8 mouse cellular contexts compared by ENCODE assay signal in genomic region chr11:24078706-24079316, GRCm38 (mm10). TPM values are rescaled to one million over a fixed set of nuclear protein-coding genes. Genes with fewer than 3 reads are reported as not detected.
DNase-seq lines count a peak whose midpoint lies in the region; ATAC-seq and TF ChIP-seq lines count a peak whose summit lies in the region.

No protein-coding gene starts in this region.

- H3K27me3 ChIP-seq in lung, embryonic 14.5 days (ENCODE audit: insufficient read depth, low read length) = peaks cover 17% of the 10 kb centered on the region
- H3K27me3 ChIP-seq in heart, embryonic 12.5 days (replicated peaks) = no peaks in the 10 kb centered on the region; the same call in none of the 2 replicates
- H3K27me3 ChIP-seq in midbrain, embryonic 10.5 days (ENCODE audit: low read depth, poor library complexity, severe bottlenecking) = peaks cover 50% of the 10 kb centered on the region
- no peaks in the 10 kb centered on the region for H3K27me3 ChIP-seq in stomach, embryonic 15.5 days (replicated peaks)

- peak overlapping the region; percentile 94 for H3K27ac ChIP-seq in lung, embryonic 14.5 days (ENCODE audit: low read depth)
- peak overlapping the region; percentile 84 for H3K27ac ChIP-seq in bone marrow, adult 2 months (ENCODE audit: control insufficient read depth, insufficient read depth, low read depth, low read length, poor library complexity)
- H3K27ac ChIP-seq in heart, embryonic 12.5 days (ENCODE audit: poor library complexity, severe bottlenecking) = peak overlapping the region; percentile 92
- peak overlapping the region; percentile 94 for H3K27ac ChIP-seq in midbrain, embryonic 10.5 days (replicated peaks)
- H3K27ac ChIP-seq in stomach, embryonic 15.5 days = peak overlapping the region; percentile 96

- H3K4me1 ChIP-seq in lung, embryonic 14.5 days (ENCODE audit: insufficient read depth) = 0 out of 2 replicates have a peak, but pooled peaks cover 9% of the 10 kb centered on the region
- H3K4me1 ChIP-seq in bone marrow, adult 2 months (ENCODE audit: control insufficient read depth, insufficient read depth, low read length) = no peaks in the 10 kb centered on the region; the same call in 1 of the 2 replicates
- H3K4me1 ChIP-seq in heart, embryonic 12.5 days (replicated peaks) = peaks cover 21% of the 10 kb centered on the region
- H3K4me1 ChIP-seq in midbrain, embryonic 10.5 days = peaks cover 77% of the 10 kb centered on the region
- peaks cover 14% of the 10 kb centered on the region; the same call in 1 of the 2 replicates for H3K4me1 ChIP-seq in stomach, embryonic 15.5 days

- peak overlapping the region; percentile 100 for H3K4me2 ChIP-seq in lung, embryonic 14.5 days
- peak overlapping the region; percentile 95 for H3K4me2 ChIP-seq in heart, embryonic 12.5 days
- peak overlapping the region; percentile 98 for H3K4me2 ChIP-seq in stomach, embryonic 15.5 days

- H3K36me3 ChIP-seq in lung, embryonic 14.5 days (ENCODE audit: insufficient read depth) = no peaks in the 10 kb centered on the region
- no peaks in the 10 kb centered on the region for H3K36me3 ChIP-seq in heart, embryonic 12.5 days
- H3K36me3 ChIP-seq in midbrain, embryonic 10.5 days = no peaks in the 10 kb centered on the region
- H3K36me3 ChIP-seq in stomach, embryonic 15.5 days = no peaks in the 10 kb centered on the region

- peak; percentile 61 for DNase-seq in lung, embryonic 14.5 days
- DNase-seq in lung, adult 18-20 months = no peak
- peak; percentile 20 for DNase-seq in kidney, postnatal 14 days
- peak; percentile 81 for DNase-seq in midbrain, embryonic 10.5 days (ENCODE audit: low spot score)
- DNase-seq in adipocyte (ENCODE audit: low spot score) = no peak

- H3K9me3 ChIP-seq in lung, embryonic 14.5 days (ENCODE audit: low read depth, low read length) = no peaks in the 10 kb centered on the region
- H3K9me3 ChIP-seq in heart, embryonic 12.5 days (replicated peaks) = no peaks in the 10 kb centered on the region
- no peaks in the 10 kb centered on the region for H3K9me3 ChIP-seq in midbrain, embryonic 10.5 days (replicated peaks)
- H3K9me3 ChIP-seq in stomach, embryonic 15.5 days = no peaks in the 10 kb centered on the region

- ATAC-seq in lung, embryonic 14.5 days (ENCODE audit: insufficient read depth) = no peak
- ATAC-seq in heart, embryonic 12.5 days (ENCODE audit: insufficient number of reproducible peaks, low FRiP score) = no peak
- ATAC-seq in stomach, embryonic 15.5 days (ENCODE audit: insufficient read depth, low FRiP score, low read depth) = no peak

- WGBS in lung, embryonic 14.5 days = under 1% methylated on average over 38 of the region's 38 CpGs
- WGBS in bone marrow, adult 2 months = under 1% methylated on average over 33 of the region's 38 CpGs
- WGBS in heart, embryonic 12.5 days = under 1% methylated on average over 38 of the region's 38 CpGs
- under 1% methylated on average over 38 of the region's 38 CpGs for WGBS in midbrain, embryonic 10.5 days
- under 1% methylated on average over 38 of the region's 38 CpGs for WGBS in stomach, embryonic 15.5 days

- H3K9ac ChIP-seq in lung, embryonic 14.5 days = peak overlapping the region; percentile 82
- peak overlapping the region; percentile 83 for H3K9ac ChIP-seq in heart, embryonic 12.5 days
- peak overlapping the region; percentile 78 for H3K9ac ChIP-seq in stomach, embryonic 15.5 days

- peak; percentile 45; the same call in 1 of the 2 replicates for TF ChIP-seq POLR2A in bone marrow, adult 2 months (IDR thresholded peaks at IDR 0.05; ENCODE audit: borderline replicate concordance, control insufficient read depth, low read depth, low read length)

- TF ChIP-seq CTCF in lung, embryonic 14.5 days (IDR thresholded peaks at IDR 0.05; ENCODE audit: low read depth) = peak; percentile 1; the same call in 1 of the 2 replicates
- no peak for TF ChIP-seq CTCF in bone marrow, adult 2 months (IDR thresholded peaks at IDR 0.05; ENCODE audit: control insufficient read depth, insufficient read depth, low read length)

- peak overlapping the region; percentile 64 for H3K4me3 ChIP-seq in lung, embryonic 14.5 days (ENCODE audit: low read depth, low read length)
- peak overlapping the region; percentile 76 for H3K4me3 ChIP-seq in bone marrow, adult 2 months (replicated peaks; ENCODE audit: control insufficient read depth, low read depth, low read length)
- peak overlapping the region; percentile 66 for H3K4me3 ChIP-seq in heart, embryonic 12.5 days
- peak overlapping the region; percentile 76 for H3K4me3 ChIP-seq in midbrain, embryonic 10.5 days
- peak overlapping the region; percentile 68 for H3K4me3 ChIP-seq in stomach, embryonic 15.5 days (replicated peaks)

RNA-seq across cellular contexts. Expression of gene Bcl11a, which starts 1.0 kb away (rescaled TPM):
- polyA plus RNA-seq in lung, embryonic 14.5 days (2014; fragmentation: Nextera tagmentation; extraction: Ambion mirVana) = 18.6 and 21.1 TPM in 2 replicates
- polyA plus RNA-seq in bone marrow, adult 2 months (2011; ENCODE audit: insufficient read depth, insufficient read length, low replicate concordance, missing spikeins) = 23.1 and 23.5 TPM in 2 replicates
- 18.1 and 19.3 TPM in 2 replicates for polyA plus RNA-seq in heart, embryonic 12.5 days (2016; fragmentation: Nextera tagmentation; extraction: Ambion mirVana)
- 15.8 and 33.2 TPM in 2 replicates for polyA plus RNA-seq in midbrain, embryonic 10.5 days (2016; fragmentation: Nextera tagmentation; extraction: Ambion mirVana)
- polyA plus RNA-seq in stomach, embryonic 15.5 days (2015; fragmentation: Nextera tagmentation; extraction: Ambion mirVana) = 24.5 and 25.1 TPM in 2 replicates

RNA-seq across cellular contexts. Expression of gene A830031A19Rik, which starts 4.0 kb away (rescaled TPM):
- polyA plus RNA-seq in lung, embryonic 14.5 days (2014; fragmentation: Nextera tagmentation; extraction: Ambion mirVana) = not detected in 2 replicates
- polyA plus RNA-seq in bone marrow, adult 2 months (2011; ENCODE audit: insufficient read depth, insufficient read length, low replicate concordance, missing spikeins) = not detected in 2 replicates
- not detected in 2 replicates for polyA plus RNA-seq in heart, embryonic 12.5 days (2016; fragmentation: Nextera tagmentation; extraction: Ambion mirVana)
- polyA plus RNA-seq in midbrain, embryonic 10.5 days (2016; fragmentation: Nextera tagmentation; extraction: Ambion mirVana) = not detected in 2 replicates
- polyA plus RNA-seq in stomach, embryonic 15.5 days (2015; fragmentation: Nextera tagmentation; extraction: Ambion mirVana) = not detected in 2 replicates

Comparison
In these comparisons a context has a peak if more than half of its experiments do, and no peak if none do; other contexts are left out.
1. DNase-seq: peak in lung, embryonic 14.5 days (single experiment), kidney, postnatal 14 days (single experiment) and midbrain, embryonic 10.5 days (single experiment); none in lung, adult 18-20 months (0 of 2) and adipocyte (single experiment).
2. Peak in every context shown above with its lines, with median percentiles within 50 percentile points of each other: H3K27ac ChIP-seq, H3K4me2 ChIP-seq, H3K4me3 ChIP-seq and H3K9ac ChIP-seq.